Mouse (Mus musculus) common myeloid progenitor, adult 5-6 weeks (primary cell): ENCODE measurements at regions not wholly inside any gene's neighbourhood (a gene's known extent, or its start where the extent isn't known, plus 50 kb on each side); places are given as distances from the start of the nearest gene placed in this dataset.
"Not testable (repeated sequence)": the region's sequence is repeated elsewhere in the genome, so short reads cannot be mapped to it uniquely, and the experiment has no call there.

ENCODE experiments used
- ATAC-seq: replicated peaks from 2 replicates; pipeline ENCODE4 v1.8.0; 2016; ENCODE audit warnings: low read depth, mild to moderate bottlenecking, moderate TSS enrichment, inconsistent platforms; ENCODE audit not compliant: poor library complexity, severe bottlenecking

- ATAC-seq = peak; percentile 62; the same call in 1 of the 2 replicates
Observed at GRCm38 (mm10) chr14:86599511-86599910, 541.5 kb downstream of the Diaph3 start.

GRCm38 (mm10) chr14:86588525-86588924 lies 552.5 kb downstream of the Diaph3 start:
- no peak for ATAC-seq

GRCm38 (mm10) chr14:86585959-86586358 lies 555.1 kb downstream of the Diaph3 start:
- not testable (repeated sequence) for ATAC-seq

- ATAC-seq = peak; percentile 89
Observed at GRCm38 (mm10) chr14:86562728-86563127, 578.3 kb downstream of the Diaph3 start.

GRCm38 (mm10) chr14:86537992-86538391 lies 603.0 kb downstream of the Diaph3 start:
- no peak for ATAC-seq

GRCm38 (mm10) chr14:86536341-86537027 lies 604.6 kb downstream of the Diaph3 start:
- no peak for ATAC-seq

- no peak for ATAC-seq
Observed at GRCm38 (mm10) chr14:86510408-86510807, 630.6 kb downstream of the Diaph3 start.

GRCm38 (mm10) chr14:86509686-86510085 lies 631.3 kb downstream of the Diaph3 start:
- no peak for ATAC-seq

- no peak for ATAC-seq
Observed at GRCm38 (mm10) chr14:86506286-86506685, 634.7 kb downstream of the Diaph3 start.

GRCm38 (mm10) chr14:86490826-86491225 lies 650.2 kb downstream of the Diaph3 start:
- no peak for ATAC-seq

- no peak for ATAC-seq
Observed at GRCm38 (mm10) chr14:86489872-86490631, 651.0 kb downstream of the Diaph3 start.

GRCm38 (mm10) chr14:86489044-86489816 lies 651.8 kb downstream of the Diaph3 start:
- ATAC-seq = no peak

- ATAC-seq = no peak
Observed at GRCm38 (mm10) chr14:86487285-86487897, 653.6 kb downstream of the Diaph3 start.

GRCm38 (mm10) chr14:86484247-86484646 lies 656.8 kb downstream of the Diaph3 start:
- no peak for ATAC-seq

GRCm38 (mm10) chr14:86473604-86474003 lies 667.4 kb downstream of the Diaph3 start:
- ATAC-seq = no peak

GRCm38 (mm10) chr14:86470462-86470861 lies 670.6 kb downstream of the Diaph3 start:
- ATAC-seq = no peak

GRCm38 (mm10) chr14:86467886-86468463 lies 673.1 kb downstream of the Diaph3 start:
- ATAC-seq = no peak

GRCm38 (mm10) chr14:86463388-86463787 lies 677.6 kb downstream of the Diaph3 start:
- ATAC-seq = no peak

GRCm38 (mm10) chr14:86453142-86453541 lies 687.9 kb downstream of the Diaph3 start:
- no peak for ATAC-seq

- ATAC-seq = no peak
Observed at GRCm38 (mm10) chr14:86450616-86451015, 690.4 kb downstream of the Diaph3 start.
